Mouse (Mus musculus): ENCODE results near the gene Lrpprc.

The Lrpprc gene

GRCm38 (mm10) chr17:84771882-84772281 is 18.7 kb downstream of the Lrpprc start:
- in situ Hi-C loops (cut with MboI, MseI) = no loop called here

- in situ Hi-C loops (cut with MboI, MseI) = no loop called here
These were observed 31.6 kb downstream of the Lrpprc start for GRCm38 (mm10) chr17:84758971-84759370.

GRCm38 (mm10) chr17:84758374-84758773 is 32.2 kb downstream of the Lrpprc start:
- in situ Hi-C loops (cut with MboI, MseI) = no loop called here

DNA sequence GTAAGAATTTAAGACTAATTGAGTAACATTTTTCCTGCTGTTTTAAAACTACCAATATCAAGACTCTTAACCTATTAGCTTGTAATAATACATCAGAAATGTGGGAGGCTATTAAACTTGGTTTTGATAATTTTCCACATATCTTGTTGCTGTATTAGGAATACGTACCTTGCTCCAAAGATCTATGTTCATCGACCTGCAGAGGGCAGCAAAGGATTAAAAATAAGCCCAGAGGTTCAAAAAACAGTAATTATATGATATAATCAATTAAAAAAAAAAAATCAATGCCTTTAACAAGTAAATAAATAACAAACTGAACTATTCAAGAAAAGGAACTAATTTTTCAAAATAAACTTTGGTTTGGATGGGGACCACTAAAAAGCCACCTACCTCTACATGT is 34.5 kb downstream of the Lrpprc start:
- in situ Hi-C loops (cut with MboI, MseI) = no loop called here

DNA sequence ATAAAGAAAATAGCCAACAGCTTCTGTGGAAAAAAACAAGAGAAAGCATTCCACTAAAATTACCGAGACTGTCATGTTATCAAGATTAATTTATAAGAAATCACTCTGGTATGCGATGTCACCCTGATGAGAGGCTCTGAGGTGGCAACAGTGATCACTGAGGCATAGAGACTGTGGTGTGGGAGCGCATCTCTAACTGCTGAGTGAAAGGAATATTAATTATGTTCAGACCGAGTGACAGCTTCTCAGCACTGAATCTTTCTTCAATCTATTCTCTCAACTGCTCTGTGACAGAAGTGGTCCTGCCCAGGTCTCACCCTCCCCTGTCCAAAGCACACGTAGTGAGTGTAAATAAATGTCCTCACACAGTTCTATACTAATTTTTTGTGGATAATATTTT is 37.1 kb downstream of the Lrpprc start:
- in situ Hi-C loops (cut with MboI, MseI) = no loop called here

DNA sequence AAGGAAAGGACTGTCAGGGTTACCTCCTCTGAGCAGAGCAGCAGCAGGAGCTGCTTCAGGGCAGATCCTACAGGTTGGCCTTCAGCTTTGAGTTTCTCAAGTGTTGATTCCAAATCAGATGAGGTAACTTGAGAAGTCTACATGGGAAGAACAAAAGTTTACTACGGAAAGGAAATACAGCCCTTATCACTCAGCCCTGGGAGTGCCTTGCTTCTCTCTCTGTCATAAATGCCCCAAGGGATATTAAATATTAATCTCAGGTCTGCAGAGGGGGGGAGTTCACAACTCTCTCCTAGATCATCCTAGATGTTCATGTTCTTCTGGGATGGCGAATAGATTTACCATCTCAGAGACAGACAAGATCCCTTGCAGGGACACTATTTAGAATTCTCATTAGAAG is 38.3 kb downstream of the Lrpprc start:
- in situ Hi-C loops (cut with MboI, MseI) = no loop called here

- in situ Hi-C loops (cut with MboI, MseI) = no loop called here
These were observed 38.9 kb downstream of the Lrpprc start for GRCm38 (mm10) chr17:84751630-84752191.

DNA sequence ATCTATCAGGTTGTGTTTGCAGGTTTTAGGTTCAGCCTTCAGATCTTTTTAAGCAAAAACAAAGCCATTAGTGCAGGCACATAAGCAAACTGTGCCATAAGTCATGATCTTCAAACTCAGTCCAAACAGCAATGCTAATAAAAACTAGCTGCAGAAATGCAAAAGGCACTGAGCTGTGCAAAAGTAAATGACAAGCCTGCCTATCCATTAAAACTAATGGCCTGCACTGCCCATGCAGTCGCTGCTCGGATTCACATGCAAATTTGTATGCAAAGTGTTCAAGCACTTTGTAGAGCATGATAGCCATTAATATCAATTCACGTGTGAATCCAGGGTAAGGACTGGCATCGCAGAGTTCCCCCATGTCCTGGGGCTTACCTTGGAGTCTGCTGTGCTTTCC is 40.5 kb downstream of the Lrpprc start:
- in situ Hi-C loops (cut with MboI, MseI) = no loop called here

GRCm38 (mm10) chr17:84749297-84749696 is 41.3 kb downstream of the Lrpprc start:
- in situ Hi-C loops (cut with MboI, MseI) = no loop called here

DNA sequence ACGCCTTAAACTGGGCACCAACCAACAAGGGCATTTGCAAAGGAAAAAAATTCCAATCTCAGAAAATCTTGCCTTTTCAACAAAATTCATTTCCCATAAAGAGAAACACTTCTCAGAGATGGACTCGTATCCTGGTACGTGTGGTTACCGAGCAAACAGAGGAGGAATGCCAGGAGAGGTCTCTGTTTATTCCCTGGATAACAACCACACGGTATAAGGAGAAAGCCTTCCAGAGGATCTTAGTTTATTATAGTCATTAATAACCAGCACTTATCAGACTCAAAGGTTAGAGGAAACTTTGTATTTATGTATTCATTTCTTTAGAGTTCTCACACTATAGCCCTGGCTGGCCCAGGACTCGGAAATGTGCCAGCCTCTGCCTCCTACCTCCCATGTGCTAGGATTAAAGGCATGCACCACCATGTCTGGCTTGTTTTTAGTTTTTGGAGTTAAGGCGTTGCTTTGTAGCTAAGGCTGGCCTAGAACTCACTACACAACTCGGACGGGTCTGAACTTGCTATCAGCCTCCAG is 42.4 kb downstream of the Lrpprc start:
- in situ Hi-C loops (cut with MboI, MseI) = no loop called here

GRCm38 (mm10) chr17:84747212-84747611 is 43.4 kb downstream of the Lrpprc start:
- in situ Hi-C loops (cut with MboI, MseI) = no loop called here

- in situ Hi-C loops (cut with MboI, MseI) = no loop called here
These were observed 45.6 kb downstream of the Lrpprc start for GRCm38 (mm10) chr17:84745001-84745400.

GRCm38 (mm10) chr17:84744256-84744655 is 46.3 kb downstream of the Lrpprc start:
- in situ Hi-C loops (cut with MboI, MseI) = no loop called here

DNA sequence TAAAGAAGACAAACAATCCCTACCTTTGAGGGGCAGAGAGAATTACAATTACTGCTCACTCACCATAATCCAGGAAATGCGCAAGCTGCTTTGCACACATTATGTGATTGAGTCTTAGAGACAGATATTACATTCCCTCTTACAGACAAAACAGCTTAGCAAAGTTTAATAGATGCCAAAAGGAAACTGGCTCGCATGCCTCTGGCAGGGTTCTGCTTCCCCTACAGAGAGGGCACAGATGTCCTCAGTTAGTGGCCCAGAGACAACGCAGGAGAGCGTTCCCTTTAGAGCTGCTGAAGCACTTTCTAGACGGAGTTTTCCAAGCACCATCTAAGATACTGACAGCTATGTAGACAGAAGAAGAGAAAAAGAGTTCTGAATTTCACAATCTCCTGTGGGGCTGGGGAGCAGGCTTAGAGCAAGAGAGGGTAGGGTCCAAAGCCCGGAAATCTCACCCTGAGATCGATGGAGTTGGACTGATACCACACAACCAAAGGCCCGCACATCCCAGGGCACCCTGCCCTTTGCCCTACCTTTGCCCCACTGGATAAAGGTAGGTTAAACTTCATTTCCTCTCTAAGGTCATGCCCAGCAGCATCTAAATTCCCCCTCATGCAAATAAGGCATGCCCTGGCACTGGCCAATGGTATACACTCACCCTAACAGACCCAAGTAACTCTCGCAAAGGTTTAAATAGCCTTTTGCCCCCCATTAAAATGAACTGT is 52.4 kb downstream of the Lrpprc start:
- in situ Hi-C loops (cut with MboI, MseI) = no loop called here

DNA sequence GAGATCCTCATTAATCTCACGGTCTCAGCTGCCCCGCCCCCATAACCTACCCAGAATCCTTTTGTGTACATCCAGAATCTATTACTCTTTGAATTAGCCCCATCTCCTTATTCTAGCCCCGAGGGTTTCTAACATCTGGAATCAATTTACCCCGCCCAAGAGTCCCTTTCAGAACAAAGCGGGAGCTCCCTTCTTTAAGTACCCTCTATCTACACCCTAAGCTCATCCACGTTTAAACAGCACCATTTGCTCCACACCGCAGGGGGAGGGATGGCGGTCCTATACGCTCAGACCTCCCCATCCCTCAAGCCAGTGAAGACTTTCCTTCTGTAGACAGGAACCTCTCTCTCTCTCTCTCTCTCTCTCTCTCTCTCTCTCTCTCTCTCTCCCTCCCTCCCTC is 53.9 kb downstream of the Lrpprc start:
- in situ Hi-C loops (cut with MboI, MseI) = no loop called here

DNA sequence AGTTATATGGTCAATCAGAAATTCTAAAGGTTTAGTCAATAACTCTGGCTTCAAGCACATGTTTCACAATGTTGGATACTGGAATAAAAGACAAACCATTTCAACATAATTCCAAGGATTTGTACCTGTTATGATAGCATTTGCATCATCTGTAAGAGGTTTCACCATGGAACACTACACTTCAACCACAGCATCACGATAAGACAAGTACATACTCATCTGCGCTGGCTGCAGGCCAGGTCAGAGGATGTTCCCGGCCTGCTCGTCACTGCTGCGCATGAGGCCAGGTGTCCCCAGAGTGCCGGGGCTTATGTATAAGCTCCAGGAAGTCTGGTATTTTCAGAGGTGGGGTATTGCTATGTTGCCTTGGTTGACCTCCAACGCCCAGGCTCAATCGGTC is 58.0 kb downstream of the Lrpprc start:
- in situ Hi-C loops (cut with MboI, MseI) = no loop called here

- in situ Hi-C loops (cut with MboI, MseI) = no loop called here
These were observed 59.2 kb downstream of the Lrpprc start for GRCm38 (mm10) chr17:84731361-84731760.

GRCm38 (mm10) chr17:84729140-84729539 is 61.4 kb downstream of the Lrpprc start:
- in situ Hi-C loops (cut with MboI, MseI) = no loop called here

DNA sequence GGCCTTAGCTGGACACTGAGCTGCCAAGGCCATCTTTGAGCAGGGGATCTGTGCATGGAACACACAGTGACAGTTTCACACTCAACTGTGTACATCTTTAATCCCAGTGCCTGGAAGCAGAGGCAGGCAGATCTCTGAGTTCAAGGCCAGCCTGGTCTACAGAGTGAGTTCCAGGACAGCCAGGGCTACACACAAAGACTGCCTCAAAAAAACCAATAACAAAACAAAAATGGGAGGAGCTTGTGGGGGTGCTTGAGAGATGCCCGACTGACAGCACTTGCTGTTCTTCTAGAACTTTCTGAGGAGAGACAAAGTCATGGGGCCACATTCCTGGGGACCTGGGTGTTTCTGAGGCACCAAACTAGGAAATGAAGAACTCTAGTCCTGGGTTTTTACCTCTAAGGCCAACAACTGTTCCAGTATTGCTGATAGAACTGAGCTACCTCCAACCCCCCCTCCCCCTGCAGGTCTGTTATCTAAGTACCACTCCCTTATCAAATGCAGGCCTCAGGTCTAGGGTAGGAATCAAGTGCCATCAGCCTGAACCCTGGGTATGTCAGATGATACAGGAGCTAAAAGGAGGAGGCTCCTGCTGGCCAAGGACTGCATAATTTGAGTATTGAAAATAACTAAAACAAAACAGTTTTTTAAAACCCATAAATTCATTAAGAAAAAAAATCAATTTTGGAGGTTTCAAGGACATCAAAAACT is 62.2 kb downstream of the Lrpprc start:
- in situ Hi-C loops (cut with MboI, MseI) = no loop called here

GRCm38 (mm10) chr17:84725163-84725562 is 65.4 kb downstream of the Lrpprc start:
- in situ Hi-C loops (cut with MboI, MseI) = no loop called here

GRCm38 (mm10) chr17:84724028-84724427 is 66.6 kb downstream of the Lrpprc start:
- in situ Hi-C loops (cut with MboI, MseI) = no loop called here

GRCm38 (mm10) chr17:84719105-84719504 is 71.5 kb downstream of the Lrpprc start:
- in situ Hi-C loops (cut with MboI, MseI) = loop anchor here (5.0 kb wide), 1 partner anchor 48 kb away; no protein-coding TSS in a partner anchor

DNA sequence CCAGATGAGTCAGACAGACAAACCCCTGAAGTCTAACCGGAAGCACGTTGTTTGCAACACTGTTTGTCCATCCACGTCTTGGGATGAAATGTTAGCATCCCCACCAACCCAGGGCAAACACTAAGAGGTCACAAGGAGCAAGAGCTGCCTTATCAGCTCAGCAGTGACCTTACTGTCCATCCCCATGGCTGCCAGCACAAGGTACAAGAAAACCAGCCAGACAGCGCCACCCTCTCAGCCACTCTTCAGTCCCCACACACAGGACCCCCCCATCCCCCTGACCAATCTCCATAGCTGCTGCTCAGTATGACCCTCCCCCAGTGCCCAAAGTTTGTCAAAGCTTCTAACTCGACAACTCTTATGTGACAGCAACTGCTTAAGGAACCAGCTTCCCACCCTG is 73.2 kb downstream of the Lrpprc start:
- in situ Hi-C loops (cut with MboI, MseI) = loop anchor here (5.0 kb wide), 1 partner anchor 50 kb away; no protein-coding TSS in a partner anchor
